ENCODE assay signal across 24 mouse cellular contexts in genomic region chr4:54986671-54987070, GRCm38 (mm10). TPM values are rescaled to one million over a fixed set of nuclear protein-coding genes. Genes with fewer than 3 reads are reported as not detected.
DNase-seq lines count a peak whose midpoint lies in the region; TF ChIP-seq lines count a peak whose summit lies in the region.
"Had no signal": no experiment of that assay in that cellular context is flagged by ENCODE, and none has a peak within 500 bp of the region (broad histone marks: within the 10 kb centered on the region; RNA-seq: fewer than 3 reads in every experiment).

No protein-coding gene starts in this region.

- DNase-seq in gastrocnemius, adult 2 months: no peak
- no peak for DNase-seq in gastrocnemius, postnatal 14 days
- DNase-seq in kidney, adult 9 months: peak; percentile 28
- no peak for DNase-seq in kidney, postnatal 36 days
- DNase-seq in ZHBTc4 (ENCODE audit: low read depth, low spot score): peak; percentile 66
- no peak for DNase-seq in urinary bladder, postnatal 4 days (ENCODE audit: low spot score in 2 of 2)
- DNase-seq: adrenal gland, adult 8-10 months; adrenal gland, postnatal 25 days; cerebellum, adult 11-12 months; cerebellum, adult 8-10 months; cerebellum, postnatal 10 days; cerebellum, postnatal 36 days; embryo, embryonic 11 days; gastrocnemius, postnatal 10 days; heart, adult 11 months; heart, postnatal 10 days; heart, postnatal 4 days had no signal

- intact Hi-C loops in gastrocnemius, adult 2 months (cut with DNase I): no loop called here
- intact Hi-C loops in gastrocnemius, postnatal 14 days (cut with DNase I; ENCODE audit: low total_unique reads): no loop called here

- TF ChIP-seq CTCF in gastrocnemius, adult 2 months (IDR thresholded peaks at IDR 0.05): no peak

- peak overlapping the region; percentile 8; the same call in 1 of the 2 replicates for H3K27ac ChIP-seq in gastrocnemius, adult 2 months
- H3K27ac ChIP-seq: embryonic facial prominence, embryonic 10.5 days; embryonic facial prominence, embryonic 13.5 days; forebrain, embryonic 12.5 days; forebrain, embryonic 15.5 days; hindbrain, embryonic 14.5 days; hindbrain, postnatal 0 days had no signal

- no peak overlapping the region for H3K4me3 ChIP-seq in gastrocnemius, adult 2 months
- H3K4me3 ChIP-seq: embryonic facial prominence, embryonic 10.5 days; embryonic facial prominence, embryonic 13.5 days; erythroblast, embryonic 14.5 days; forebrain, embryonic 12.5 days; forebrain, embryonic 15.5 days had no signal

RNA-seq across cellular contexts. Expression of gene Zfp462, which starts 41.8 kb away (rescaled TPM):
- total RNA-seq in gastrocnemius, adult 2 months (2021): 10 to 100 TPM; 20.9 to 27.4 TPM
- total RNA-seq in gastrocnemius, postnatal 14 days (2021): 10 to 100 TPM; 13.7 to 21.1 TPM

Comparison
In these comparisons a context has a peak if more than half of its experiments do, and no peak if none do; other contexts are left out.
1. DNase-seq: peak in kidney, adult 9 months (single experiment) and ZHBTc4 (single experiment); none in gastrocnemius, adult 2 months (single experiment), gastrocnemius, postnatal 14 days (single experiment), kidney, postnatal 36 days (0 of 2) and urinary bladder, postnatal 4 days (0 of 2).